Mouse (Mus musculus) hindbrain, embryonic 15.5 days (tissue): Measurements from ENCODE around the gene Ube2e2. TPM values are rescaled to one million over a fixed set of nuclear protein-coding genes. Genes with fewer than 3 reads are reported as not detected.
A peak's percentile ranks its signal among the peaks of the same experiment; 100 is the strongest.
"Not testable (repeated sequence)": the region's sequence is repeated elsewhere in the genome, so short reads cannot be mapped to it uniquely, and the experiment has no call there.

Experiments
- ATAC-seq: fragments of 200-750 bp; cut with Nextera tagmentation; 2 replicates; pipeline ENCODE4 v1.8.0; 2017; ENCODE audit warnings: low read depth, moderate number of reproducible peaks, moderate TSS enrichment; ENCODE audit not compliant: low FRiP score
- H3K27ac ChIP-seq: fragments of 300-500 bp; sonication (generic); replicated peaks from 2 replicates; pipeline ENCODE4 v1.5.1; 2015; ENCODE audit warnings: mild to moderate bottlenecking, inconsistent platforms
- H3K27me3 ChIP-seq: fragments of 300-500 bp; sonication (generic); 2 replicates; pipeline ENCODE4 v1.6.1; 2015; ENCODE audit warnings: control low read depth, inconsistent platforms
- H3K36me3 ChIP-seq: fragments of 300-500 bp; sonication (generic); 2 replicates; pipeline ENCODE4 v1.6.1; 2015; ENCODE audit warnings: control low read depth, inconsistent platforms
- H3K4me1 ChIP-seq: fragments of 300-500 bp; sonication (generic); replicated peaks from 2 replicates; pipeline ENCODE4 v1.6.1; 2015; ENCODE audit warnings: control low read depth, inconsistent platforms
- H3K4me2 ChIP-seq: fragments of 300-500 bp; sonication (generic); 2 replicates; pipeline ENCODE4 v1.6.1; 2015; ENCODE audit warnings: moderate library complexity, mild to moderate bottlenecking, inconsistent platforms
- H3K4me3 ChIP-seq: fragments of 300-500 bp; sonication (generic); 2 replicates; pipeline ENCODE4 v1.5.1; 2015; ENCODE audit warnings: mild to moderate bottlenecking, inconsistent platforms
- H3K9ac ChIP-seq: fragments of 300-500 bp; sonication (generic); 2 replicates; pipeline ENCODE4 v1.6.1; 2015; ENCODE audit warnings: inconsistent platforms
- H3K9me3 ChIP-seq: fragments of 300-500 bp; sonication (generic); 2 replicates; pipeline ENCODE4 v1.6.1; 2016; ENCODE audit warnings: control low read depth, inconsistent platforms
- WGBS: fragments of 180-500 bp; shearing (Covaris S2); methylation state at CpG from one replicate; pipeline ENCODE4 v1.1.7; 2015; 5-methylcytosine and 5-hydroxymethylcytosine counted together
- polyA plus RNA-seq: library from polyadenylated mRNA; unstranded; fragments of >200 nt; fragmentation: Nextera tagmentation; extraction: Ambion mirVana; gene quantifications from 2 replicates; pipeline ENCODE4 v1.2.1, GENCODE M21; 2015

The Ube2e2 gene
- polyA plus RNA-seq, 1 experiment from 2014 or later = 159 TPM

DNA sequence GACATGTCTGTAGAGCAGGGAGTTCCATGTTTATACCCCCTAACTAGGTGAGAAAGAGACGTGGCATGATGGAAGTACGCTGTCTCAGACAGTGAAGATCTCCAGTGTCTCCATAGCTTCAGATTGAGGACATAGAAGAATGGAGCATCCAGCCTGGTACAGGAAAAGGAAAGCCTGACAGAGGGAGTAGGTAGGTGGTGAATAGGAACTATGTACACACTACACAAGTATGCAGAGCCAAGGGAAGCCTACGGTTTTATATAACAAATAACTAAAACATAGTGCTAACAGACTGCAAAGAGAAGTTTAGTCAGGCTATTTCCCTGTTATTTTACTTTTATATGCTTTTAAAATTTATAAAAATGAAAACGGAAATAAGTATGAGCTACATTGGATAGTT lies 312.3 kb downstream of the Ube2e2 start:
- no peak for ATAC-seq
- Histone ChIP-seq H3K9ac (no peak overlapping the region), H3K4me1 (peaks cover 2% of the 10 kb centered on the region; the same call in 1 of the 2 replicates), H3K9me3 (no peaks in the 10 kb centered on the region), H3K36me3 (no peaks in the 10 kb centered on the region), H3K27ac (no peak overlapping the region), H3K4me3 (no peak overlapping the region), H3K27me3 (0 out of 2 replicates have a peak, but pooled peaks cover 2% of the 10 kb centered on the region), H3K4me2 (no peak overlapping the region)
- WGBS = 93% methylated on average over 4 of the region's 4 CpGs

DNA sequence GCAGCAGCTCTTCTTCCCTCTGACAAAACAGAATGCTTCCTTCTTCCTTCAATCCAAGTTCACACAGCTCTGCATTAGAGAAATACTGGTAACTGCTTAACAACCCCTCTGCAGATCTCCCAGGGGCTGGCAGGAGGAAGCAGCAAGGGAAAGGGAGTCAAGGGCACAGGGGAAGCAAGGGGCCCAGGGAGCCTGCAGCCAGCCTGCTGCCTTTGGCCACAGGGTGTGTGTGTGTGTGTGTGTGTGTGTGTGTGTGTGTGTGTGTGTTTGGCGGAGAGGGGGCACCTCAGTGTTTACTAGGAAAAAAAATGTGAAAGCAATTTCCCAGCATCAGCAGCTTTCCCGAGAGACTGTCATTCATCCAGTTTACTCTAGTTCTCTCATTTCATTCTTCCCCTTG lies 319.3 kb downstream of the Ube2e2 start:
- Histone ChIP-seq H3K4me2 (no peak overlapping the region), H3K4me3 (no peak overlapping the region), H3K27me3 (0 out of 2 replicates have a peak, but pooled peaks cover 2% of the 10 kb centered on the region), H3K9ac (no peak overlapping the region), H3K27ac (no peak overlapping the region), H3K9me3 (no peaks in the 10 kb centered on the region), H3K4me1 (0 out of 2 replicates have a peak, but pooled peaks cover 7% of the 10 kb centered on the region), H3K36me3 (no peaks in the 10 kb centered on the region)
- WGBS = 72% methylated on average over 2 of the region's 2 CpGs
- ATAC-seq = no peak

DNA sequence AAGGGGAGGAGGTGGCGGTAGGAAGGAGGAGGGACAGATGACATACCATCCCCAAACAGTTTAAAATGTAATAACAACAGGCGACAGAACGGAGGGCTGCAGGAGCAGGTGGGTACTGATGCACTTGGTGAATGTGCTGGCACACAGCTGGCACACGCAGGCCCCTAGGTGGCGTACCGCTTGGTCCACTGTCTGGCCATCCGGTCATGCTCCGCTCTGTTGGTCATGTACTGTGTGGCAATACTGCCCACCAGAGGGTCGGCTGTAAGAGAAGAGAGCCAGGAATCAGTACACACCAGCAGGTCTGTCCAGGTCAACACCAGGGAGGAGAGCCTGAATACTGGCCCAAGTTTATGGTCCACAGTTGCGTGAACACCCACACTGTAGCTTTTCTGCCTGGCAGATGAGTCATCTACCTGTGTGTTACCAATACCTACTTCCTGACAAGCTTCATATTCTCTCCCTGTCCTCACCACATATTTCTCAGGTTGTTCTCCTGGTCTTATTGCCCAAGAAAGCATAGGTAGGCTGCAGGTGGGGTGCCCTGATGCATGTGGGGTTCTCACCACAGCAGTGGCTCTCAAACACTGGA lies 319.8 kb downstream of the Ube2e2 start:
- 0 out of 2 replicates have a peak, but pooled peaks cover 2% of the 10 kb centered on the region for H3K27me3 ChIP-seq
- no peaks in the 10 kb centered on the region for H3K9me3 ChIP-seq
- no peak overlapping the region for H3K27ac ChIP-seq
- H3K4me2 ChIP-seq = no peak overlapping the region
- no peak overlapping the region for H3K4me3 ChIP-seq
- no peak overlapping the region for H3K9ac ChIP-seq
- ATAC-seq = peak; percentile 74
- WGBS = 71% methylated on average over 10 of the region's 10 CpGs
- 0 out of 2 replicates have a peak, but pooled peaks cover 7% of the 10 kb centered on the region for H3K4me1 ChIP-seq
- H3K36me3 ChIP-seq = no peaks in the 10 kb centered on the region

DNA sequence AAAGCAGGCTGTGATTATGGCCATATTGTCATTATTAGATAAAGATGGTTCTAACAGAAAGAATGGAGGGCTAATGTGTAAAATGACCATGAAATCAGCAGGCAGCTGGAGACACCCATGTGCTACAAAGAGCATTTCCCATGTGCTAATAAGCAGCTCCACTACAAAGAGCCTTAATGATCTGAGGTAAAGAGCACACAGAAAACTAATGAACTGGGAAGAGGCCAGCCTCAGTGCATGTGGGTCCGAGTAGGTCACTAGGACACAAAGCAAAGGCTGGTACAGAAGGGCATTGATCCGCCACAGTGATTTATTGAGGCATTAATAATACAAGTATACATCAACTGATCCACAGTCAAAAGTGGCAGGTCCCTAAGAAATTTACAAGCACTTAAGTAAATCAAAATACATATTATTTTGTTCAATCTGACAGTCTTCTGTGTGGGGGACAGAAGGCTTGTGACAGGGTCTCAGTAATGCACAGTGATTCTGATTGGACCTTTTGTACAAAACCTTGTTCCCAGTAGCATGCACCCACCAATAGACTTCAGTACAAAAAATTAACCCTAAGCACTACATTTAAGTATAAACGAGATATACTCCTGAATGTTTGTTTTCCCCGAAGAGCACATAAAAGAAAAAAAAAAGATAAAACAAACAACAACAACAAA lies 320.6 kb downstream of the Ube2e2 start:
- peak; percentile 35; the same call in 1 of the 2 replicates for ATAC-seq
- Histone ChIP-seq H3K27me3 (0 out of 2 replicates have a peak, but pooled peaks cover 2% of the 10 kb centered on the region), H3K4me3 (no peak overlapping the region), H3K9ac (no peak overlapping the region), H3K9me3 (no peaks in the 10 kb centered on the region), H3K4me2 (no peak overlapping the region), H3K36me3 (no peaks in the 10 kb centered on the region), H3K27ac (no peak overlapping the region), H3K4me1 (0 out of 2 replicates have a peak, but pooled peaks cover 7% of the 10 kb centered on the region)
- 42% methylated on average over 4 of the region's 4 CpGs for WGBS

DNA sequence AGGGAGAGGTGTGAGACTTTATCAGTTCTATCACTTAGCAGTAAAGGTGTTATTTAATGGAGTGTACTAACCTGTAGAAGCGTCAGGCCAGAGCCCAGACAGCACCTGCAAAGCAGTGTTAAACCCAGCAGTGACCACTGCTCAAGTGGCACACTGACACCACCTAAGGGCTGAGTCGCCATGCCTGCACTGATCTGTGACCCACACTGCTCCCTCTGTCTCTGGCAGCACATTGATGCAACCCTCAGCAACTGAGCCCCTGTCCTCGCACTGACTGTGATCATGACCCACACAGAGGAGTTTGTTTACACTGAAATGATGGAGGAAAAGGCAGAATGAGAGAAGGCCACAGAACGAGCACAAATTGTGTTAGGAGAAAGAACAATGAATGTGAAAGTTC lies 321.2 kb downstream of the Ube2e2 start:
- Histone ChIP-seq H3K36me3 (no peaks in the 10 kb centered on the region), H3K27ac (no peak overlapping the region), H3K9ac (no peak overlapping the region), H3K4me1 (0 out of 2 replicates have a peak, but pooled peaks cover 7% of the 10 kb centered on the region), H3K9me3 (no peaks in the 10 kb centered on the region), H3K27me3 (0 out of 2 replicates have a peak, but pooled peaks cover under 1% of the 10 kb centered on the region), H3K4me3 (no peak overlapping the region), H3K4me2 (no peak overlapping the region)
- 32% methylated on average over 4 of the region's 4 CpGs for WGBS
- ATAC-seq = peak; percentile 23; the same call in 1 of the 2 replicates

DNA sequence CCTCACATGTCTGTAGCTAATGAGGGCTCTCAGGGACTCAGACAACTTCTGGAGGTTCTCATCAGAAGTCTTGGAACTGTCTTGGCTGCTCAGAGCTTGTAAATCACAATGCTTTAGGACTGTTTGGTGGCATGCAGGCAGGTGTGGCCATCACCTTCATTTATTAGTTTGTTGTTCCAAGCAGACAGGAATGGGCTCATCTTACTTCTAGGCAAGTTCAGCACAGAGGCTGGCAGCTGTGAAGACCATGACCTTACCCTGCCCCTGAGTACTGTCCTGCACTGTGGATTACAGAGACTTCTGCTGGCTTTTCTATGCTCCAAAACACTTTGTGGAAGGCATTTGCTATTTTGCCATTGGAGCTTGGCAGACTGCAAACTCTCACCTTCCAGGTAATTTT lies 324.5 kb downstream of the Ube2e2 start:
- Histone ChIP-seq H3K4me2 (no peak overlapping the region), H3K4me3 (no peak overlapping the region), H3K27me3 (no peaks in the 10 kb centered on the region), H3K27ac (no peak overlapping the region), H3K4me1 (0 out of 2 replicates have a peak, but pooled peaks cover 7% of the 10 kb centered on the region), H3K36me3 (no peaks in the 10 kb centered on the region), H3K9me3 (no peaks in the 10 kb centered on the region), H3K9ac (no peak overlapping the region)
- ATAC-seq = no peak

DNA sequence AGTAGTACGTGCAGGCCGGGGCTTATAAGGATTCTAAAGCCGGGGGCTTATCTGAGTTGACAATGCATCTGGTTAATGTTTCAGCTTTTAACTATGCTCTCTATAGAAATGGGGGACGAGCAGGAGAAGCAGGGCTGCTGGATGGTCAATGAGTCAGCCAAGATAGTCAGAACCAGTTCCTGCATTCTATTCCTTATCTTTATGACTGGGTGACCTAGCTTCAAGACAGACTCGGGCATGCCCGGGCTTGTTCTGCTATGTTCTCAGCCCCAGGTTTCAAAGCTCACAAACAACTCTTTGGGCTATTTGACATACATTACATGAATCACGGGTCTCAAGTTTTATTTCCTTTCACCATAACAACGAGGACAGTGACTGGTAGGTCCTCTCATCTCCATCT lies 329.1 kb downstream of the Ube2e2 start:
- 83% methylated on average over 8 of the region's 8 CpGs for WGBS
- not testable (repeated sequence) for H3K36me3 ChIP-seq, H3K9ac ChIP-seq, H3K27ac ChIP-seq, H3K9me3 ChIP-seq, ATAC-seq, H3K4me2 ChIP-seq, H3K27me3 ChIP-seq, H3K4me3 ChIP-seq, H3K4me1 ChIP-seq

DNA sequence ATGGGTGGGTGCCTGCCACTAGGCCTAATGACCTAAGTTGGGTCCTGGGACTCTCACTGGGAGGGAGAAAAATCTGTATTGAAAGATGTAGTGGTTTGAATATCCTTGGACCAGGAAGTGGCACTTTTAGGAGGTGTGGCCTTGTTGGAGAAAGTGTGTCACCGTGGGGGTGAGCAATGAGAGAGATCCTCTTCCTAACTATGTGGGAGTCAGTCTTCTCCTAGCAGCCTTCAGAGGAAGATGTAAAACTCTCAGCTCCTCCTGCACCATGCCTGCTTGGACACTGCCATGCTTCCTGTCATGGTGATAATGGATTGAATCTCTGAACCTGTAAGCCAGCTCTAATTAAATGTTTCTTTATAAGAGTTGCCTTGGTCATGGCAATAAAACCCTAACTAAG lies 338.8 kb downstream of the Ube2e2 start:
- Histone ChIP-seq H3K4me2 (no peak overlapping the region), H3K27me3 (no peaks in the 10 kb centered on the region), H3K9me3 (no peaks in the 10 kb centered on the region), H3K36me3 (no peaks in the 10 kb centered on the region), H3K4me1 (peaks cover 6% of the 10 kb centered on the region; the same call in 1 of the 2 replicates), H3K9ac (no peak overlapping the region), H3K4me3 (no peak overlapping the region), H3K27ac (no peak overlapping the region)
- WGBS = 66% methylated on average over 1 of the region's 1 CpGs
- ATAC-seq = no peak

DNA sequence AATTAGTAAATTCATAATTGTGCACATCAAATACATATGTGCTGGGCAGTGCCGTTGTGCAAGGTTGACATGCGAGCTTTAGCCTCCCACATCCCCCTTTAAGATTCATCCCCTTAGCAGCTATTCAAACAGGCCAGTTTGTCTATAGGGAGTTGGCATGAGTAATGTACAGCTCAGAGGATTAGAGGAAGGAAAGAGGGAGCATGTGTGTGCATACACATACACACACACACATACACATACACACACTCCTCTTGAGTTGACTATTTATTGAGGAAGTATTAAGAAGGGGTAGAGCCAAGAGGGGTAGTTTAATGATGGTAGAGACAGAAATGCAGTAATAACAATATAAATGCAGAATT lies 339.5 kb downstream of the Ube2e2 start:
- Histone ChIP-seq H3K27ac (peak overlapping the region; percentile 51; the same call in 1 of the 2 replicates), H3K9me3 (no peaks in the 10 kb centered on the region), H3K4me3 (no peak overlapping the region), H3K4me2 (no peak overlapping the region), H3K4me1 (peaks cover 6% of the 10 kb centered on the region; the same call in 1 of the 2 replicates), H3K36me3 (no peaks in the 10 kb centered on the region), H3K27me3 (no peaks in the 10 kb centered on the region), H3K9ac (no peak overlapping the region)
- peak; percentile 38; the same call in 1 of the 2 replicates for ATAC-seq
- WGBS = 52% methylated on average over 2 of the region's 2 CpGs

DNA sequence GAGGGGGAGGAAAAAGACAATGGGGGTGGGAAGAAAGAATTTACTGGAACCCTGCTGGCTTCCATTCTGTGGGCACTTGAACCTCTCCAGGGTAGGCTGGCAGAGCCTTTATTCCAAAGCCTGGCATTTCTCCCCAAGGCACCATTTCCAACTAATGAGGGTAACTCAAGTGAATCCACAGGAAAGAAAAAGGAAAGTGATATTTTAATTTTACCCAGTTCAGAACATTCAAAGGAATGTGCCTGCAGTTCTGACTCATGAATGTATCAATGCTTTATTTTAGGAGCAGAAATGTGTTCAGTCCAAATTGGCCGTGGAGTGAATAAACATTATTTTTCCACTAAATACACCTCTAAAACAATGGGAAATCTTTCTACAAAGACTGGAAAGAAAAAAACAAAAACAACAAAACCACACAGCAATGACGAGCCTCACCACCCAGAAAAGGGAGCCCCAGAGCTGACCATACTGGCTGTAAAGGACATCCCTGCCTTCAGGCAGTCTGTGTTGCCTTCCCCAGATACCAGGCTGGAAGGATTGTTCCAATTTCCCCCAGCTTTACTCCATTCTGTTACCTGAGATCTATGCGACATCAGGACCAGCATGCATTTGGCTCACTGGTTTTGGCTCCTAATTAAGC lies 340.0 kb downstream of the Ube2e2 start:
- Histone ChIP-seq H3K4me1 (peaks cover 6% of the 10 kb centered on the region; the same call in 1 of the 2 replicates), H3K4me3 (no peak overlapping the region), H3K27me3 (no peaks in the 10 kb centered on the region), H3K36me3 (no peaks in the 10 kb centered on the region), H3K9me3 (no peaks in the 10 kb centered on the region), H3K27ac (peak overlapping the region; percentile 51), H3K4me2 (no peak overlapping the region), H3K9ac (no peak overlapping the region)
- peak; percentile 74 for ATAC-seq
- WGBS = 47% methylated on average over 3 of the region's 3 CpGs

DNA sequence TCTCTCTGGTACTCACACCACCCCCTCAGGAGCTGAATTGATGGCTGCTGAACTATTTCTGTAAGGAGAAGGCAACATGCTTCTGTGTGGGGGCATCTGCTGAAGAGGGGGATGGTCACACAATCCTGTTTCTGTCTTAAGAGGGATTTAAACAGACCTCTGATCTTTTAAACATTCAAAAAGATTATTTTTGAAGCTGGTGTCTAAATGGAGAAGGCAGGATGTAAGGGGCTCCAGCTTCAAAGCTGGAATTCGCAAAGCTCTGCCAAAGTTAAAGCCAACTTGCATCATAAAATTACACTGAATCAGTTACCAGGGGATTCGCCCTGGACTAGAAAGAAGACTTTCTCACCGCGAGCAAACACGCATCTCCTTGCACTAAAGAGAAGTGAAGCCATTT lies 346.5 kb downstream of the Ube2e2 start:
- Histone ChIP-seq H3K36me3 (no peaks in the 10 kb centered on the region), H3K27me3 (no peaks in the 10 kb centered on the region), H3K9ac (no peak overlapping the region), H3K4me3 (no peak overlapping the region), H3K4me1 (no peaks in the 10 kb centered on the region), H3K4me2 (no peak overlapping the region), H3K9me3 (no peaks in the 10 kb centered on the region), H3K27ac (no peak overlapping the region)
- 78% methylated on average over 5 of the region's 5 CpGs for WGBS
- no peak for ATAC-seq

DNA sequence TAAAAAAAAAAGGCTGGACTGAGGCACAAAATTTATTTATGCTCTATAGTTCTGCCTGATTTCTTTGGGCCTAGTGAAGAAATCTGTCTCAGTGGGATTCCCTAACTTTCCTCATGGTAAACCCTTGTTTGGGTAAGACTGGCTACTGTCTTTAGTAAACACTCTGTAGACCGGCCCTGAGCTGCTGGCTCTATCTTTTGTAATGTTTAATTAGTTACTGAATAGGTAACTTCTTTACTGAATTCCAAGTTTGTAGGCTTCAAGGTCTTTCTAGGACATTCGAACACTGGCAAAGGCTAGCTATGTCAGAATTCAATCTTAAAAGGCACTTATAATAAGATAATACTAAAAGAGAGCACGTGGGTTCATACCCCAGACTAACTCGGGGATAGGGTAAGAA lies 355.0 kb downstream of the Ube2e2 start:
- H3K36me3 ChIP-seq = not testable (repeated sequence)
- WGBS = 81% methylated on average over 4 of the region's 4 CpGs

More for the DNA sequence above, 355.0 kb downstream of the Ube2e2 start:
- not testable (repeated sequence) for H3K27me3 ChIP-seq, H3K4me2 ChIP-seq, H3K4me1 ChIP-seq, H3K9ac ChIP-seq, H3K27ac ChIP-seq, H3K9me3 ChIP-seq, H3K4me3 ChIP-seq, ATAC-seq
